Mouse (Mus musculus): ENCODE data around the gene St3gal5. TPM values are rescaled to one million over a fixed set of nuclear protein-coding genes. Genes with fewer than 3 reads are reported as not detected.
A peak's percentile ranks its signal among the peaks of the same experiment; 100 is the strongest.

The St3gal5 gene
- total and polyA plus RNA-seq, 3 experiments: 24.4 to 51.8 TPM; not detected in 1

- peak overlapping the region; percentile 58 for H3K9ac ChIP-seq (ENCODE audit: control insufficient read depth, low read depth, low read length, poor library complexity, severe bottlenecking)
- H3K36me3 ChIP-seq (ENCODE audit: control insufficient read depth in 1 of 2, insufficient read depth in 2 of 2, low read length in 2 of 2): peaks cover 6 to 66% of the 10 kb centered on the region in 2 experiments
- DNase-seq (ENCODE audit: low read depth, low spot score): no peak
- H3K79me2 ChIP-seq (ENCODE audit: control insufficient read depth, insufficient read depth, low read length, poor library complexity): peaks cover 68% of the 10 kb centered on the region
- H3K4me3 ChIP-seq (ENCODE audit: control insufficient read depth in 1 of 2, insufficient read depth in 1 of 2, low read depth in 2 of 2, low read length in 2 of 2): peak overlapping the region; percentile 24 to 63
- H3K9me3 ChIP-seq (replicated peaks; ENCODE audit: insufficient read depth, low read length): no peaks in the 10 kb centered on the region
- peaks cover 55 to 64% of the 10 kb centered on the region in 2 experiments for H3K4me1 ChIP-seq (ENCODE audit: control insufficient read depth in 1 of 2, insufficient read depth in 2 of 2, low read length in 2 of 2)
- H3K27me3 ChIP-seq (ENCODE audit: control insufficient read depth in 1 of 2, insufficient read depth in 2 of 2, low read length in 2 of 2): no peaks in the 10 kb centered on the region
- peak overlapping the region; percentile 87 for H3K27ac ChIP-seq (ENCODE audit: control insufficient read depth, low read depth, low read length)
- TF ChIP-seq ELF1 (IDR thresholded peaks at IDR 0.05; ENCODE audit: low read depth, low read length) (no peak), RCOR1 (IDR thresholded peaks at IDR 0.05; ENCODE audit: low read depth, low read length) (no peak), SMC3 (IDR thresholded peaks at IDR 0.05; ENCODE audit: low read depth, low read length) (no peak), USF2 (IDR thresholded peaks at IDR 0.05; ENCODE audit: borderline replicate concordance in 1 of 2, insufficient read depth in 1 of 2, low read depth in 1 of 2, low read length in 2 of 2) (0 out of 4 replicates have a peak, but pooled peaks of 1 of the 2 experiments have one; percentile 42)
Observed at GRCm38 (mm10) chr6:72101386-72101785, 4.0 kb downstream of the St3gal5 start.

GRCm38 (mm10) chr6:72102066-72102465 is 4.7 kb downstream of the St3gal5 start:
- Histone ChIP-seq H3K4me3 (ENCODE audit: control insufficient read depth in 1 of 2, insufficient read depth in 1 of 2, low read depth in 2 of 2, low read length in 2 of 2) (peak overlapping the region in 1 of 2 experiments; percentile 63; a peak in 3 of 4 replicates), H3K9me3 (replicated peaks; ENCODE audit: insufficient read depth, low read length) (no peaks in the 10 kb centered on the region), H3K36me3 (ENCODE audit: control insufficient read depth in 1 of 2, insufficient read depth in 2 of 2, low read length in 2 of 2) (peaks cover 7 to 69% of the 10 kb centered on the region in 2 experiments), H3K27me3 (ENCODE audit: control insufficient read depth in 1 of 2, insufficient read depth in 2 of 2, low read length in 2 of 2) (no peaks in the 10 kb centered on the region), H3K9ac (ENCODE audit: control insufficient read depth, low read depth, low read length, poor library complexity, severe bottlenecking) (peak overlapping the region; percentile 58), H3K27ac (ENCODE audit: control insufficient read depth, low read depth, low read length) (peak overlapping the region; percentile 87), H3K4me1 (ENCODE audit: control insufficient read depth in 1 of 2, insufficient read depth in 2 of 2, low read length in 2 of 2) (peaks cover 55 to 68% of the 10 kb centered on the region in 2 experiments), H3K79me2 (ENCODE audit: control insufficient read depth, insufficient read depth, low read length, poor library complexity) (peaks cover 73% of the 10 kb centered on the region)
- peak; percentile 86 for DNase-seq (ENCODE audit: low read depth, low spot score)
- TF ChIP-seq POLR2A (IDR thresholded peaks at IDR 0.05; ENCODE audit: control insufficient read depth in 1 of 2, insufficient read depth in 1 of 2, low read depth in 1 of 2, low read length in 2 of 2, poor library complexity in 1 of 2): 0 out of 4 replicates have a peak, but pooled peaks of 1 of the 2 experiments have one; percentile 23
- peak; percentile 68 for TF ChIP-seq MXI1 (IDR thresholded peaks at IDR 0.05; ENCODE audit: low read depth, low read length)
- peak; percentile 88 for TF ChIP-seq TBP (IDR thresholded peaks at IDR 0.05; ENCODE audit: low read depth, low read length)
- peak; percentile 98 for TF ChIP-seq TAL1 (IDR thresholded peaks at IDR 0.05; ENCODE audit: low read length)
- TF ChIP-seq BHLHE40 (IDR thresholded peaks at IDR 0.05; ENCODE audit: borderline replicate concordance, low read depth, low read length): peak; percentile 75
- TF ChIP-seq ELF1 (IDR thresholded peaks at IDR 0.05; ENCODE audit: low read depth, low read length): peak; percentile 32; the same call in 1 of the 2 replicates
- peak; percentile 93 for TF ChIP-seq MYB (IDR thresholded peaks at IDR 0.05; ENCODE audit: low read depth, low read length)
- peak; percentile 91 for TF ChIP-seq SIN3A (IDR thresholded peaks at IDR 0.05; ENCODE audit: low read length)
- TF ChIP-seq NRF1 (IDR thresholded peaks at IDR 0.05; ENCODE audit: insufficient read depth, low read depth, low read length, poor library complexity, severe bottlenecking): no peak
- peak; percentile 100 for TF ChIP-seq TCF12 (IDR thresholded peaks at IDR 0.05; ENCODE audit: low read depth, low read length)
- TF ChIP-seq GATA1 (IDR thresholded peaks at IDR 0.05; ENCODE audit: low read depth, low read length): peak; percentile 99
- TF ChIP-seq MEF2A (IDR thresholded peaks at IDR 0.05; ENCODE audit: extremely low read depth, insufficient replicate concordance, low read depth, low read length, poor library complexity, severe bottlenecking): peak; percentile 39; the same call in 1 of the 2 replicates
- peak; percentile 42; the same call in 1 of the 2 replicates for TF ChIP-seq MYC (IDR thresholded peaks at IDR 0.05; ENCODE audit: low read depth, low read length)
- no peak for TF ChIP-seq NELFE (IDR thresholded peaks at IDR 0.05; ENCODE audit: low read depth, low read length)
- TF ChIP-seq RAD21 (IDR thresholded peaks at IDR 0.05; ENCODE audit: low read depth, low read length): no peak
- TF ChIP-seq ZNF384 (IDR thresholded peaks at IDR 0.05; ENCODE audit: low read depth, low read length): peak; percentile 41; the same call in 1 of the 2 replicates
- TF ChIP-seq USF2 (IDR thresholded peaks at IDR 0.05; ENCODE audit: borderline replicate concordance in 1 of 2, insufficient read depth in 1 of 2, low read depth in 1 of 2, low read length in 2 of 2): no peak
- no peak for TF ChIP-seq E2F4 (IDR thresholded peaks at IDR 0.05; ENCODE audit: borderline replicate concordance, low read depth, low read length)
- TF ChIP-seq POLR2AphosphoS2 (IDR thresholded peaks at IDR 0.05; ENCODE audit: low read length): peak; percentile 66; the same call in 1 of the 2 replicates
- TF ChIP-seq GABPA (IDR thresholded peaks at IDR 0.05; ENCODE audit: low read depth, low read length): no peak
- peak; percentile 80 for TF ChIP-seq ZMIZ1 (IDR thresholded peaks at IDR 0.05; ENCODE audit: low read depth, low read length)
- peak; percentile 99 for TF ChIP-seq EP300 (IDR thresholded peaks at IDR 0.05; ENCODE audit: low read depth in 1 of 2, low read length in 2 of 2)
- TF ChIP-seq RCOR1 (IDR thresholded peaks at IDR 0.05; ENCODE audit: low read depth, low read length): peak; percentile 95
- peak; percentile 82 for TF ChIP-seq MAFK (IDR thresholded peaks at IDR 0.05; ENCODE audit: borderline replicate concordance, low read depth, low read length)
- TF ChIP-seq MAZ (IDR thresholded peaks at IDR 0.05; ENCODE audit: low read depth, low read length): peak; percentile 44; the same call in 1 of the 2 replicates
- TF ChIP-seq ZC3H11A (IDR thresholded peaks at IDR 0.05; ENCODE audit: low read depth, low read length): peak; percentile 8; the same call in 1 of the 2 replicates
- TF ChIP-seq ETS1 (IDR thresholded peaks at IDR 0.05; ENCODE audit: low read depth, low read length): peak; percentile 96
- 0 out of 2 replicates have a peak, but pooled peaks have one; percentile 48 for TF ChIP-seq JUND (IDR thresholded peaks at IDR 0.05; ENCODE audit: low read depth, low read length)
